Mouse (Mus musculus) hindbrain, embryonic 14.5 days (tissue): ENCODE results near the gene Slc39a7. TPM values are rescaled to one million over a fixed set of nuclear protein-coding genes. Genes with fewer than 3 reads are reported as not detected.
A peak's percentile ranks its signal among the peaks of the same experiment; 100 is the strongest.

Experiments
- ATAC-seq: fragments of 200-750 bp; cut with Nextera tagmentation; 2 replicates; pipeline ENCODE4 v1.8.0; 2017; ENCODE audit warnings: moderate number of reproducible peaks, mild to moderate bottlenecking, moderate TSS enrichment, moderate library complexity; ENCODE audit not compliant: low FRiP score
- DNase-seq: peaks from one replicate; pipeline ENCODE4 v3.0.0-alpha.2; 2015; ENCODE audit warnings: low spot score
- H3K27ac ChIP-seq: fragments of 300-500 bp; sonication (generic); 2 replicates; pipeline ENCODE4 v1.5.1; 2014; ENCODE audit warnings: mild to moderate bottlenecking, moderate library complexity
- H3K27me3 ChIP-seq: fragments of 300-500 bp; sonication (generic); 2 replicates; pipeline ENCODE4 v1.6.1; 2014; ENCODE audit warnings: mild to moderate bottlenecking, low read length, mixed read lengths; ENCODE audit not compliant: control insufficient read depth, insufficient read depth
- H3K36me3 ChIP-seq: fragments of 300-500 bp; sonication (generic); replicated peaks from 2 replicates; pipeline ENCODE4 v1.6.1; 2014; ENCODE audit not compliant: control insufficient read depth, insufficient read depth
- H3K4me1 ChIP-seq: fragments of 300-500 bp; sonication (generic); replicated peaks from 2 replicates; pipeline ENCODE4 v1.6.1; 2014; ENCODE audit warnings: antibody characterized with exemption, low read length, mixed read lengths; ENCODE audit not compliant: control insufficient read depth, insufficient read depth
- H3K4me2 ChIP-seq: fragments of 300-500 bp; sonication (generic); replicated peaks from 2 replicates; pipeline ENCODE4 v1.6.1; 2014; ENCODE audit warnings: mild to moderate bottlenecking, moderate library complexity
- H3K4me3 ChIP-seq: fragments of 300-500 bp; sonication (generic); replicated peaks from 2 replicates; pipeline ENCODE4 v1.5.1; 2014; ENCODE audit warnings: mild to moderate bottlenecking, low read length
- H3K9ac ChIP-seq: fragments of 300-500 bp; sonication (generic); 2 replicates; pipeline ENCODE4 v1.6.1; 2014
- H3K9me3 ChIP-seq: fragments of 300-500 bp; sonication (generic); 2 replicates; pipeline ENCODE4 v1.6.1; 2016; ENCODE audit warnings: low read length; ENCODE audit not compliant: control insufficient read depth
- whole genome bisulfite sequencing: fragments of 180-500 bp; shearing (Covaris S2); extraction: QIAGEN DNeasy Blood & Tissue Kit; methylation state at CpG from one replicate; pipeline ENCODE4 v1.1.7; 2014; 5-methylcytosine and 5-hydroxymethylcytosine counted together
- polyA plus RNA-seq: library from polyadenylated mRNA; unstranded; fragments of >200 nt; fragmentation: Nextera tagmentation; extraction: Ambion mirVana; gene quantifications from 2 replicates; pipeline ENCODE4 v1.2.1, GENCODE M21; 2014

The Slc39a7 gene
- polyA plus RNA-seq, 1 experiment from 2014 or later = 87.1 TPM

DNA sequence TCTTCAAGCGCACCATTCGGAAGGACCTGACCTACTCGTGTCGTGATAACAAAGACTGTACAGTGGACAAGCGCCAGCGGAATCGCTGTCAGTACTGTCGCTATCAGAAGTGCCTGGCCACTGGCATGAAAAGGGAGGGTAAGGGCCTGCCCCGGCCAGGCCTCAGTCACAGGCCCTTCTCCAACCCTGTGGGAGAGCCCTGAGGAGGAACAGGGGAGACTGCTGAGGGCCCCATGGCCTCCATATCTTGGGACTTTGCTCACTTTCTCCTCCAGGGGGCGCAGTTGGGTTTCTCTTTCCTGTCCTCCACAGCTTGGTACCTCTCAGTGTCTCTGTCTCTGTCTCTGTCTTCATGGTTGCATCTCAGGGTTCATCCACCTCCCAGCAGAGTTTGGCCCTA is 2.6 kb upstream of the Slc39a7 start:
- DNase-seq (peak; percentile 50), ATAC-seq (no peak)
- Histone ChIP-seq H3K9me3 (no peaks in the 10 kb centered on the region), H3K27ac (no peak overlapping the region), H3K4me3 (0 out of 2 replicates have a peak overlapping the region, but pooled peaks have one; percentile 3), H3K4me2 (no peak overlapping the region), H3K4me1 (peaks cover 40% of the 10 kb centered on the region), H3K36me3 (peaks cover 59% of the 10 kb centered on the region), H3K27me3 (no peaks in the 10 kb centered on the region), H3K9ac (no peak overlapping the region)
- WGBS = 78% methylated on average over 10 of the region's 10 CpGs

DNA sequence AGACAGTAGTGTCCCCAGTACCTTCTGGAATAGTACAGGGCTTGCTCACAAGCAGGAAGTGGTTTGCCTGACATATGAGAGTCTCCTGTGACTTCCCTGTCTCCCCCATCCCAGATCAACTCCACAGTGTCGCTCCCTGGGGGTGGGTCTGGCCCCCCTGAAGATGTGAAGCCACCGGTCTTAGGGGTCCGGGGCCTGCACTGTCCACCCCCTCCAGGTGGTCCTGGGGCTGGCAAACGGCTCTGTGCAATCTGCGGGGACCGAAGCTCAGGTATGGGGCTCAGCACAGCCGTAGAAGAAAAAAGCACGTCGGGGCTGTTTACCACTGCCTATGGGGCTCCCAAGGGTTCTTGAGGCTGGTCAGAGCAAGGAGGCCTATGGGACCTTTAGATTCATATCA is 2.0 kb upstream of the Slc39a7 start:
- Histone ChIP-seq H3K9me3 (no peaks in the 10 kb centered on the region), H3K27me3 (no peaks in the 10 kb centered on the region), H3K27ac (no peak overlapping the region), H3K4me2 (0 out of 2 replicates have a peak overlapping the region, but pooled peaks have one; percentile 4), H3K4me1 (peaks cover 38% of the 10 kb centered on the region), H3K4me3 (no peak overlapping the region), H3K9ac (no peak overlapping the region; the same call in 1 of the 2 replicates), H3K36me3 (peaks cover 65% of the 10 kb centered on the region)
- no peak for ATAC-seq
- DNase-seq = no peak
- 96% methylated on average over 9 of the region's 9 CpGs for WGBS

DNA sequence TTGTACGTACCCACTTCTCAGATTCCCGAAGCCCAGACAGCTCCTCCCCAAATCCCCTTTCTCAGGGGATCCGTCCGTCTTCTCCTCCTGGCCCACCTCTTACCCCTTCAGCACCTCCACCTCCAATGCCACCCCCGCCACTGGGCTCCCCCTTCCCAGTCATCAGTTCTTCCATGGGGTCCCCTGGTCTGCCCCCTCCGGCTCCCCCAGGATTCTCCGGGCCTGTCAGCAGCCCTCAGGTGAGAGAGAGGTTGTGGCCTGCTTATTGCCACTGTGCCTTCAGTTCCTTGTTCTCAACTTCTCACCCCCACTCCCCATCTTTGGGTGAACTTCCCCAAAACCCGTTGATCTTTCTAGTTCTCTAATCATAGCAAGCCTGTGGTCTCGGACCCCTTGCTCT is 1.3 kb upstream of the Slc39a7 start:
- DNase-seq (no peak), ATAC-seq (no peak)
- peaks cover 38% of the 10 kb centered on the region for H3K4me1 ChIP-seq
- H3K27me3 ChIP-seq = no peaks in the 10 kb centered on the region
- WGBS = 64% methylated on average over 9 of the region's 9 CpGs
- peak overlapping the region; percentile 90 for H3K4me3 ChIP-seq
- H3K4me2 ChIP-seq = peak overlapping the region; percentile 80
- no peak overlapping the region for H3K27ac ChIP-seq
- peaks cover 63% of the 10 kb centered on the region for H3K36me3 ChIP-seq
- peak overlapping the region; percentile 95 for H3K9ac ChIP-seq
- H3K9me3 ChIP-seq = no peaks in the 10 kb centered on the region

DNA sequence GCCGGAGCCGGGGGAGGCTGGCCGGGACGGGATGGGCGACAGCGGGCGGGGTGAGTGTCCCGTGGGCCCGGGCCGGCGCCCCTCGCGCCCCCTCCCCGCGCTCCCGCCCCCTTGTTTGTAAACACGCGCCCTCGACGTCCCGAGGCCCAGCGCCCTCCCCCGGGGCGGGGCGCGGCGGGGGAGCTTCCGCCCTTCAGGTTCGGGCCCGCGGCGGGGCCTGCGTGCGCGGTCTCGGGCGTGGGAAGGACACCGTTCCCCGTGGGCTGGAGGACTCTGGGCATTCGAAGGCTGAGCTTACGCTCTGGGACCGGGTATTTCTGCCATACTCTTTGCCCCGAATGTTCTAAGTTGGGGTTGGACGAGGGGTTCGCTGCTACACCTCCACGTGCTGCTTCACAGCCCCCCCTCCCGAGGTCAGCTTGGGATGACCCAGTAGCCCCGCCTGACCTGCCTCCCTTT is 721 bp upstream of the Slc39a7 start:
- WGBS = under 1% methylated on average over 43 of the region's 48 CpGs
- DNase-seq = peak; percentile 41
- H3K36me3 ChIP-seq = peaks cover 57% of the 10 kb centered on the region
- ATAC-seq = no peak; the same call in 1 of the 2 replicates
- no peaks in the 10 kb centered on the region for H3K27me3 ChIP-seq
- peak overlapping the region; percentile 99 for H3K27ac ChIP-seq
- peak overlapping the region; percentile 90 for H3K4me3 ChIP-seq
- H3K9me3 ChIP-seq = no peaks in the 10 kb centered on the region
- H3K4me1 ChIP-seq = peaks cover 41% of the 10 kb centered on the region
- peak overlapping the region; percentile 95 for H3K9ac ChIP-seq
- H3K4me2 ChIP-seq = peak overlapping the region; percentile 80

DNA sequence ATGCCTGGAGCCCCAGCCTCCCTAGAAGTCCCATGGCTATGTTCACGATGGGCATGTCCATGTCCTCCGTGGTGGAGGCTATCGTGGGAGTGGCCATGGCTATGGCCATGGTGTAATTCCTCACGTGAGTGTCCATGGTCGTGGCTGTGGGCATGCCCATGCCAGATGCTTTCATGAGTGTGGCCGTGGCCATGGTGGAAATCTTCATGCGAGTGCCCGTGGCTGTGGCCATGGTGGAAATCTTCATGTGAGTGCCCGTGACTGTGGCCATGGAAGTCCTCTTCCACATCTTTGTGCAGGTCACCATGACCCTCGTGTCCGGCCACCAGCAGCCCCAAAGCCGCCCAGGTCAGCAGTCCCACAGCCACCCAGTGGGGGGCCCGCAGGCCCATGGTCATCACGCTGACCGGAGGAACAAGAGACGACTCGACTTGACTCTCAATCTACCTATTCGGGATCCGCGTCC is 588 bp downstream of the Slc39a7 start:
- Histone ChIP-seq H3K4me3 (peak overlapping the region; percentile 90), H3K4me1 (peaks cover 53% of the 10 kb centered on the region), H3K4me2 (peak overlapping the region; percentile 80), H3K36me3 (peaks cover 44% of the 10 kb centered on the region), H3K27ac (peak overlapping the region; percentile 99), H3K27me3 (no peaks in the 10 kb centered on the region), H3K9me3 (no peaks in the 10 kb centered on the region), H3K9ac (peak overlapping the region; percentile 95)
- DNase-seq (no peak), ATAC-seq (no peak)
- 6% methylated on average over 20 of the region's 20 CpGs for WGBS

DNA sequence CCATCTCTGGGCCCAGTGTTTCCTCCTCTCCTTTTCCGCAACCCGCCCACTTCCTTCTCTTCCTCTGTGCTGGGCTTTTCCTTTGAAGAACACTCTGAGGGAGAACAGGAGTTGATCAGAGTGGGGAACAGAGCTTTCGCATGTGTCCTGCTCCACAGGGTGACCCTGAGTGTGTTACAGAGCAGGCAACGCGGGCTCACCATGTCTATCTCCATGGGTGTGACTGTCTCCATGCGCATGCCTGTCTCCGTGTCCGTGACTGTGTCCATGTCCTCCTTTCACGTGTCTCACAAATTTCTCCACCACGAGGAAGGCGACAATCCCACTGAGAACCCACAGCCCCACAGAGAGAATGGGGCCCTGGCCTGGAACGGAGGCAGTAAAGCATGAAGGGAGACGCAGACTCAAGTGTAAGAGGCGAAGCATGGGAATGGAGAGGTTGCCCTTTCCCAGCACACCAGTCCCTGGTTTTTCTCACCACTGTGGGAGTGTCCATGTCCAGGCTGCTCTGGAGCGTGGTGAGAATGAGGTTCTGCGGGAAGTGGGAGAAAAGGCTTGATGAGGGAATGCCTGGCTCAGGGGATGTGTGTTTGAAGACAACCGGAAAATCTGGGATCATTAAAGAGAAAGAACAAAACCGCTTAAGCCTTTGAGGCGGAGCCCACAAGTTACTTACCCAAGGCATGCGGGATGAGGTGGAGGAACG is 1.4 kb downstream of the Slc39a7 start:
- H3K36me3 ChIP-seq = peaks cover 36% of the 10 kb centered on the region
- 72% methylated on average over 21 of the region's 21 CpGs for WGBS

DNA sequence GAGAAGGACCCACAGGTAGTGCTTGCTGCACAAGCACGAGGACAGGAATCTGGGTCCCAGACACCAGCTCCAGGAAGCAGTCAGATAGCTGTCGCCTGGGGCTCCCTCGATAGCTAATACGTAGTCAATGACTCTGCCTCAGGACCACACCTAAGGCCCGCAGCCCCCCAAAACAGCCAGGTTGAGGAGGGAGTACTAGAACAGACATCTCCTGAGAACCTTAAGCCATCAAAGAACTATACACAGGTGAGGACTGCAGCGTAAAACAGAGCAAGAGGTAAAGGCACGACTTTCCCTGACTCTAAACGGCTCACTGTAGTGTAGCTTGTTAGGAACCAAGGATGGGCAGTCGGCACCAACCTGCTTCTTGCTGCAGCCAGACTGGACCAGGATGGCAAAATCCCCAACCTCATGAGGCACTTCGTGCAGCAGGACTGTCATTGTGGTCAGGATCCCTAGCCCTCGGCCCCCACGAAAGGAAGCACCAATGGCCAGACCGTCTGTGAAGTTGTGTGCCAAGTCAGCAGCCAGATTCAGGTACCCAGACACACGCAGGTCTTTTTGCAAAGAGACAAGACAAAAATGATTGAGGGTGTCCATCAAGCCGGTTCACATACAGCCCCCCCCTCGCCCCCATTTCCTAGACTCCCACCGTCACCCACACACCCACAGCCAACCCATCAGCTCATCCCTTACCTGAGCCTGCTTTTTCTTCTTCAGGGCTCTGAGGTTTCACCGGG is 2.2 kb downstream of the Slc39a7 start:
- Histone ChIP-seq H3K4me3 (0 out of 2 replicates have a peak overlapping the region, but pooled peaks have one; percentile 90), H3K4me2 (peak overlapping the region; percentile 83), H3K9ac (no peak overlapping the region), H3K27me3 (no peaks in the 10 kb centered on the region), H3K9me3 (no peaks in the 10 kb centered on the region), H3K36me3 (peaks cover 30% of the 10 kb centered on the region), H3K4me1 (peaks cover 60% of the 10 kb centered on the region), H3K27ac (no peak overlapping the region)
- DNase-seq (no peak), ATAC-seq (no peak)
- 90% methylated on average over 18 of the region's 18 CpGs for WGBS

More for the DNA sequence above, 1.4 kb downstream of the Slc39a7 start:
- ATAC-seq (no peak), DNase-seq (no peak)
- Histone ChIP-seq H3K27ac (no peak overlapping the region), H3K4me3 (peak overlapping the region; percentile 90), H3K27me3 (no peaks in the 10 kb centered on the region), H3K9me3 (no peaks in the 10 kb centered on the region), H3K4me2 (peak overlapping the region; percentile 80), H3K9ac (peak overlapping the region; percentile 95), H3K4me1 (peaks cover 60% of the 10 kb centered on the region)

DNA sequence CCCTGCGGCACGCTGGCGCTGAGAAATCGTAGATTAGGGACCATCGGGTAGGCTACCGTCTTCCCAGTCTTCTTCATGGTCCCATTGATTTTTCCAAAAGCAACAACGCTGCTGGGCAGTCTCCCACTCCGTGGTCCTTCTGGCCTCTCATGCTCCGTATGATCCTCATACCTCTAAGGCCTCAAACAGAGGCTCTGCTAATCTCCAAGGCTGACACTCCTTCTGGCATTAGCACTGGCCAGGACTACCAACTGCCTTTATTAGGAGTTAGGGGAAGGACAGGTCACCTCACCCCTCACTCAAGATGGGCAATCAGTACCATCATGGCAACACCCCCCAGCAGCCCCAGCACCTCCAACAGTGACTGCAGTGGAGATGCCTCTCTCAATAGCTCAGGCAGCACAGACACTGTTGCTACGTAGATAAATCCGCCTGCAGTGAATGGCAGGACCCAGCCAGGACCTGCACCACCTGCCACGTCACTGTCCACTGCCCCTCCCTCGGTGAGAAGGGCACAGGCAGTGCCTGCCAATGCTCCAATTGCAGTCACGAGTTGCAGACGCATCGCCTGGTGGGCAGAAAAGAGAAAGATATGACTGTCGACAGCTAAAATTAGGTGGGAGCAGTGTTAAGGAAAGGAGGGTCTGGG is 2.9 kb downstream of the Slc39a7 start:
- Histone ChIP-seq H3K27me3 (no peaks in the 10 kb centered on the region), H3K27ac (peak overlapping the region; percentile 81), H3K4me1 (peaks cover 64% of the 10 kb centered on the region), H3K4me2 (peak overlapping the region; percentile 83), H3K9ac (no peak overlapping the region), H3K9me3 (no peaks in the 10 kb centered on the region), H3K36me3 (peaks cover 23% of the 10 kb centered on the region), H3K4me3 (peak overlapping the region; percentile 57)
- 47% methylated on average over 17 of the region's 17 CpGs for WGBS
- ATAC-seq = no peak
- DNase-seq = no peak
